Mouse (Mus musculus): ENCODE results near the gene Galns.

DNA sequence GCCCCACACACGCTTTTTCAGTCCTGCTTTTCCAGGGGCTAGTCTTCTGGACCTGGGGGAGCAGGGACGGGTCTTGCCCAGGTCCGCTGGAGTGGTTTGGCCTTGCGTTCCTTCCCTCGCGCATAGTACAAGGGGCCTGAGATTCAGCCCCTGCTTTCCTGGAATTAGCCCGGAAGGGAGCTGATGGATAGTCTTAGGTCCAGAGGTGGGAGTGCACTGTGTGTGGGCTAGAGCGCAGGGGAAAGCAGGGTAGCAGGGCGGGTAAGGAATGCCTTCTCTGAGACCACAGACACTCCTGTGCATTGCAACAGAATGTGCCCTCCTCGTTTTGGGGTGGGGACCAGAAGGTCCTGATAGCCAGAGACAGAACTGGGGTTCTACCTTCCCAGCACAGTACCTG, 34.1 kb downstream of the Galns start:
- TF ChIP-seq POLR2A (IDR thresholded peaks at IDR 0.05; ENCODE audit: insufficient read depth, low read depth, low read length) (no peak), CTCF (IDR thresholded peaks at IDR 0.05; ENCODE audit: insufficient read depth, low read depth, low read length) (no peak)

Measured in olfactory bulb, adult 2 months (tissue).